Mouse (Mus musculus) cortical plate, adult 2 months (tissue): Measurements from ENCODE around the gene Sox21.

Source experiments
- CTCF ChIP-seq: fragments of 200-500 bp; IDR thresholded peaks from 2 replicates; pipeline ENCODE4 v1.5.1; 2011; ENCODE audit warnings: mild to moderate bottlenecking, control low read depth, low read length; ENCODE audit not compliant: insufficient read depth; ENCODE audit errors: extremely low read depth
- POLR2A ChIP-seq: fragments of 200-500 bp; IDR thresholded peaks from 2 replicates; pipeline ENCODE4 v1.6.1; 2011; ENCODE audit warnings: mild to moderate bottlenecking, low read length, control low read depth; ENCODE audit not compliant: insufficient read depth; ENCODE audit errors: extremely low read depth

GRCm38 (mm10) chr14:118216826-118217225 lies 20.0 kb downstream of the Sox21 start:
- no peak for TF ChIP-seq CTCF
- no peak for TF ChIP-seq POLR2A
